Mouse (Mus musculus) neural tube, embryonic 12.5 days (tissue): ENCODE data around the gene Pde1a. TPM values are rescaled to one million over a fixed set of nuclear protein-coding genes. Genes with fewer than 3 reads are reported as not detected.
"Not testable (repeated sequence)": the region's sequence is repeated elsewhere in the genome, so short reads cannot be mapped to it uniquely, and the experiment has no call there.

Source experiments
- ATAC-seq: fragments of 200-750 bp; cut with Nextera tagmentation; 2 replicates; pipeline ENCODE4 v1.8.0; 2017; ENCODE audit warnings: low read depth, mild to moderate bottlenecking, moderate TSS enrichment, moderate library complexity; ENCODE audit not compliant: low FRiP score
- H3K27ac ChIP-seq: fragments of 300-500 bp; sonication (generic); 2 replicates; pipeline ENCODE4 v1.5.1; 2016
- H3K27me3 ChIP-seq: fragments of 300-500 bp; sonication (generic); replicated peaks from 2 replicates; pipeline ENCODE4 v1.6.1; 2016; ENCODE audit warnings: mild to moderate bottlenecking
- H3K36me3 ChIP-seq: fragments of 300-500 bp; sonication (generic); 2 replicates; pipeline ENCODE4 v1.6.1; 2016; ENCODE audit warnings: mild to moderate bottlenecking
- H3K4me1 ChIP-seq: fragments of 300-500 bp; sonication (generic); 2 replicates; pipeline ENCODE4 v1.6.1; 2016
- H3K4me2 ChIP-seq: fragments of 300-500 bp; sonication (generic); replicated peaks from 2 replicates; pipeline ENCODE4 v1.6.1; 2016; ENCODE audit warnings: mild to moderate bottlenecking
- H3K4me3 ChIP-seq: fragments of 300-500 bp; sonication (generic); 2 replicates; pipeline ENCODE4 v1.5.1; 2016
- H3K9ac ChIP-seq: fragments of 300-500 bp; sonication (generic); 2 replicates; pipeline ENCODE4 v1.6.1; 2016; ENCODE audit warnings: mild to moderate bottlenecking
- H3K9me3 ChIP-seq: fragments of 300-500 bp; sonication (generic); 2 replicates; pipeline ENCODE4 v1.6.1; 2016; ENCODE audit warnings: mild to moderate bottlenecking
- WGBS: fragments of 180-500 bp; shearing (Covaris S2); methylation state at CpG from one replicate; pipeline ENCODE4 v1.1.7; 2016; 5-methylcytosine and 5-hydroxymethylcytosine counted together
- polyA plus RNA-seq: library from polyadenylated mRNA; unstranded; fragments of >200 nt; fragmentation: Nextera tagmentation; extraction: Ambion mirVana; gene quantifications from 2 replicates; pipeline ENCODE4 v1.2.1, GENCODE M21; 2016

Gene Pde1a
- polyA plus RNA-seq, 1 experiment from 2014 or later: 2.4 TPM

DNA sequence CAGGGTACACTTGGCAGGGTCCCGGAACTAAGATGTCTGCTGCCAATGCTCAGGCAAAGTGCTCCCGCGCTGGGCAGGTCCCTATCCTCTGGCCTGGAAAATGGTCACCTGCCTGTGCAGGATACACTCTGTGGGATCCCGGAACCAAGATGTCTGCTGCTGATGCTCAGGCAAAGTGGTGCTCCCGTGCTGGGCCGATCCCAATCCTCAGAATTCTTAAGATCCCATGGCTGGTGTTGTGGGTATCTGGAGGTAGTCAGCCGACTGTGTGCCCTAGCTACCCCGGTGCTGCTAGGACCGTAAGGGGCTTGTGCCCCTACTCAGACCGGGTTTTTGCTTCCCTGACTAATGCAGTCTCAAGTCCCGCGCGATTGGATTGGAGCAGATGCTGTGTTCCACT is 281.9 kb downstream of the Pde1a start:
- not testable (repeated sequence) for H3K9me3 ChIP-seq, H3K27me3 ChIP-seq, H3K4me2 ChIP-seq, H3K4me3 ChIP-seq, H3K4me1 ChIP-seq, H3K36me3 ChIP-seq, ATAC-seq, H3K27ac ChIP-seq, H3K9ac ChIP-seq
- 90% methylated on average over 13 of the region's 13 CpGs for WGBS

DNA sequence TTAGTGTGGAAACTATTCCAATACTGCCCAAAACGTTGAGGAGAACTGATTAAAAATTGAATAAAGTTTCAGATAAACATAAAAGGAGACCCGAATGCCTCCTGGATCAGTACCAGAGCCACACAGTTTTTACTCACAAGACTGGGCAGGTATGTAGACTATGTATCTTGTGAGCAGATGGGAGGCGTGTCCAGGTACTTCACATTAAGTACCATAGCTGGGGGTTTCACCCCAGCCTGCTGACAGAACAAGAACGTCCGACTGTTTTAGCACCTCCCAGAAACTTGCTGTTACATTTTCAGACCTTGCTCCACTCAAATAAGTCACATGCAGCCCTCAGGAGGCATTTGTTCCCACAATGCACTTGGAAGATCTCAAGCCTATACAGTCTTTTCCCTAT is 289.7 kb downstream of the Pde1a start:
- Histone ChIP-seq H3K9ac (no peak overlapping the region), H3K27me3 (no peaks in the 10 kb centered on the region), H3K27ac (no peak overlapping the region), H3K36me3 (no peaks in the 10 kb centered on the region), H3K4me2 (no peak overlapping the region), H3K4me1 (no peaks in the 10 kb centered on the region), H3K9me3 (no peaks in the 10 kb centered on the region), H3K4me3 (no peak overlapping the region)
- ATAC-seq: no peak
- 82% methylated on average over 5 of the region's 5 CpGs for WGBS

GRCm38 (mm10) chr2:79839090-79839489 is 290.2 kb downstream of the Pde1a start:
- WGBS: 84% methylated on average over 6 of the region's 6 CpGs
- no peak overlapping the region for H3K4me3 ChIP-seq

GRCm38 (mm10) chr2:79825853-79826252 is 303.4 kb downstream of the Pde1a start:
- no peaks in the 10 kb centered on the region for H3K4me1 ChIP-seq
- H3K4me3 ChIP-seq: no peak overlapping the region
- no peak overlapping the region for H3K27ac ChIP-seq
- H3K27me3 ChIP-seq: no peaks in the 10 kb centered on the region
- H3K36me3 ChIP-seq: no peaks in the 10 kb centered on the region
- no peak overlapping the region for H3K4me2 ChIP-seq
- no peaks in the 10 kb centered on the region for H3K9me3 ChIP-seq
- ATAC-seq: no peak
- WGBS: 80% methylated on average over 4 of the region's 4 CpGs
- H3K9ac ChIP-seq: no peak overlapping the region

More at GRCm38 (mm10) chr2:79839090-79839489, 290.2 kb downstream of the Pde1a start:
- no peaks in the 10 kb centered on the region for H3K4me1 ChIP-seq
- no peak overlapping the region for H3K4me2 ChIP-seq
- no peak for ATAC-seq
- no peaks in the 10 kb centered on the region for H3K36me3 ChIP-seq
- no peak overlapping the region for H3K27ac ChIP-seq
- no peaks in the 10 kb centered on the region for H3K9me3 ChIP-seq
- no peak overlapping the region for H3K9ac ChIP-seq
- H3K27me3 ChIP-seq: no peaks in the 10 kb centered on the region

GRCm38 (mm10) chr2:79819543-79819942 is 309.7 kb downstream of the Pde1a start:
- Histone ChIP-seq H3K9me3 (no peaks in the 10 kb centered on the region), H3K36me3 (no peaks in the 10 kb centered on the region), H3K4me1 (no peaks in the 10 kb centered on the region), H3K27me3 (no peaks in the 10 kb centered on the region), H3K9ac (no peak overlapping the region), H3K27ac (no peak overlapping the region), H3K4me3 (no peak overlapping the region), H3K4me2 (no peak overlapping the region)
- no peak for ATAC-seq
- WGBS: 77% methylated on average over 3 of the region's 3 CpGs

DNA sequence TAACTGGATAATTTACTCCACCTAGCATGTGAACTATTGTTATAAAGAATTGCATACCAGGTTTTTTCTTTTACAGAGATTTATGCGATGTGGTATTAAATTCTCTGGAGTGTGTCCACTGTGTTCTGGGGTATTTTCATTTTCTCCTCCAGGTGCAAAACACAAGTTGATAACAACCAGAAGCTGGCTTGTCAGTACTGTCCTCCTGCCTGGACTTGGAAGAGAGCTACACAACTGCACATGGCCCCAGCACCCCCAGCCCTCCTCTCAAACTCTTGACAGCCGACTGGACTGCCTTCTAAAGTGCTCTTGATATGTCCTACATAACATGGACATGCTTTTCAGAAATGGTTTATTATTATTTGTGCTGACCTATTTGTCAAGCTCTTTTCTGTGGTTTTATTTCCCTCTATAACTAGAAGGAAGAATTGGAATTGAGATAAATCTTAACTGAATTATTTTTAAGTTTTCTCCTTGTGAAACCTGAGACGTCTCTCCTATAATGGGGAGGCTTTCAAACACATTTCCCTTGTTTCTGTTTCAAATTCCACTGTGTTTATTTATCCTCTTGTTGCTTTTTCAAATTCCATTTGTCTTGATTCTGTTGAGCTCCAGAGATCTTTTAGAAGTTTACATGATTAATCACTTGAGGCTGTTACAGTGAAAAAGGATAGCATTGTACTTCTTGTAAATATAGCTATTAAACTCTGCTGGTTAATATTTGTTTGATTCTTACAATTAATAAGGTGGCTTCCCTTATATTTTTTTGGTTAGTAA is 313.4 kb downstream of the Pde1a start:
- Histone ChIP-seq H3K4me1 (no peaks in the 10 kb centered on the region), H3K4me3 (no peak overlapping the region), H3K9ac (no peak overlapping the region), H3K4me2 (no peak overlapping the region), H3K9me3 (no peaks in the 10 kb centered on the region), H3K27me3 (no peaks in the 10 kb centered on the region), H3K27ac (no peak overlapping the region), H3K36me3 (no peaks in the 10 kb centered on the region)
- ATAC-seq: no peak
- 71% methylated on average over 3 of the region's 3 CpGs for WGBS

- WGBS: 9% methylated on average over 7 of the region's 7 CpGs
- no peak overlapping the region for H3K27ac ChIP-seq
- peak; percentile 56; the same call in 1 of the 2 replicates for ATAC-seq
These were observed 330.6 kb downstream of the Pde1a start for GRCm38 (mm10) chr2:79798627-79799026.

GRCm38 (mm10) chr2:79797444-79797843 is 331.8 kb downstream of the Pde1a start:
- no peak overlapping the region for H3K4me2 ChIP-seq
- no peak overlapping the region for H3K4me3 ChIP-seq
- H3K9ac ChIP-seq: no peak overlapping the region
- no peak for ATAC-seq
- peaks cover 3% of the 10 kb centered on the region for H3K4me1 ChIP-seq
- H3K27ac ChIP-seq: no peak overlapping the region
- no peaks in the 10 kb centered on the region for H3K27me3 ChIP-seq
- H3K9me3 ChIP-seq: no peaks in the 10 kb centered on the region
- no peaks in the 10 kb centered on the region for H3K36me3 ChIP-seq
- WGBS: 55% methylated on average over 2 of the region's 2 CpGs

More at GRCm38 (mm10) chr2:79798627-79799026, 330.6 kb downstream of the Pde1a start:
- H3K4me2 ChIP-seq: no peak overlapping the region
- no peak overlapping the region for H3K9ac ChIP-seq
- H3K4me1 ChIP-seq: peaks cover 3% of the 10 kb centered on the region
- no peak overlapping the region for H3K4me3 ChIP-seq
- no peaks in the 10 kb centered on the region for H3K9me3 ChIP-seq
- H3K36me3 ChIP-seq: no peaks in the 10 kb centered on the region
- H3K27me3 ChIP-seq: no peaks in the 10 kb centered on the region

- H3K4me1 ChIP-seq: no peaks in the 10 kb centered on the region
- ATAC-seq: no peak
- H3K36me3 ChIP-seq: no peaks in the 10 kb centered on the region
- no peaks in the 10 kb centered on the region for H3K27me3 ChIP-seq
- no peaks in the 10 kb centered on the region for H3K9me3 ChIP-seq
- no peak overlapping the region for H3K4me2 ChIP-seq
- no peak overlapping the region for H3K4me3 ChIP-seq
- H3K27ac ChIP-seq: no peak overlapping the region
- no peak overlapping the region for H3K9ac ChIP-seq
- WGBS: 83% methylated on average over 2 of the region's 2 CpGs
These were observed 336.1 kb downstream of the Pde1a start for GRCm38 (mm10) chr2:79793186-79793585.

GRCm38 (mm10) chr2:79786467-79786866 is 342.8 kb downstream of the Pde1a start:
- H3K9ac ChIP-seq: no peak overlapping the region
- no peak for ATAC-seq
- 90% methylated on average over 11 of the region's 11 CpGs for WGBS
- no peak overlapping the region for H3K4me2 ChIP-seq
- H3K27me3 ChIP-seq: no peaks in the 10 kb centered on the region
- H3K27ac ChIP-seq: no peak overlapping the region
- H3K4me3 ChIP-seq: no peak overlapping the region
- no peaks in the 10 kb centered on the region for H3K36me3 ChIP-seq
- H3K9me3 ChIP-seq: no peaks in the 10 kb centered on the region
- H3K4me1 ChIP-seq: no peaks in the 10 kb centered on the region

- 76% methylated on average over 8 of the region's 8 CpGs for WGBS
- H3K4me2 ChIP-seq: no peak overlapping the region
- no peak overlapping the region for H3K9ac ChIP-seq
- H3K4me3 ChIP-seq: no peak overlapping the region
- no peaks in the 10 kb centered on the region for H3K4me1 ChIP-seq
- H3K9me3 ChIP-seq: no peaks in the 10 kb centered on the region
- H3K27ac ChIP-seq: no peak overlapping the region
- no peak for ATAC-seq
- H3K27me3 ChIP-seq: no peaks in the 10 kb centered on the region
- no peaks in the 10 kb centered on the region for H3K36me3 ChIP-seq
These were observed 343.6 kb downstream of the Pde1a start for GRCm38 (mm10) chr2:79785541-79786134.
